Mouse (Mus musculus) neutrophil, adult 5-6 weeks (primary cell): ENCODE results near the gene Dctn3. TPM values are rescaled to one million over a fixed set of nuclear protein-coding genes. Genes with fewer than 3 reads are reported as not detected.
"Not testable (repeated sequence)": the region's sequence is repeated elsewhere in the genome, so short reads cannot be mapped to it uniquely, and the experiment has no call there.

Experiments used
- ATAC-seq: fragments of 151-379, 151-347 bp; 2 replicates; pipeline ENCODE4 v1.8.0; 2017; ENCODE audit warnings: mild to moderate bottlenecking, moderate TSS enrichment; ENCODE audit not compliant: insufficient number of reproducible peaks, poor library complexity, low FRiP score, severe bottlenecking; ENCODE audit errors: extremely low read depth
- total RNA-seq: library from RNA; stranded (forward); fragments of 200-1000 nt; gene quantifications from 2 replicates; pipeline ENCODE4 v1.2.3, GENCODE M21; 2017

Dctn3 gene
- total RNA-seq: 52.5 and 75.5 TPM in 2 replicates

GRCm38 (mm10) chr4:41722918-41723351 is at the start of gene Dctn3:
TSS of gene Dctn3 (minus strand) at chr4:41723170.
- ATAC-seq: peak; percentile 96

GRCm38 (mm10) chr4:41767301-41767700 is 44.3 kb upstream of the Dctn3 start:
- ATAC-seq: not testable (repeated sequence)

DNA sequence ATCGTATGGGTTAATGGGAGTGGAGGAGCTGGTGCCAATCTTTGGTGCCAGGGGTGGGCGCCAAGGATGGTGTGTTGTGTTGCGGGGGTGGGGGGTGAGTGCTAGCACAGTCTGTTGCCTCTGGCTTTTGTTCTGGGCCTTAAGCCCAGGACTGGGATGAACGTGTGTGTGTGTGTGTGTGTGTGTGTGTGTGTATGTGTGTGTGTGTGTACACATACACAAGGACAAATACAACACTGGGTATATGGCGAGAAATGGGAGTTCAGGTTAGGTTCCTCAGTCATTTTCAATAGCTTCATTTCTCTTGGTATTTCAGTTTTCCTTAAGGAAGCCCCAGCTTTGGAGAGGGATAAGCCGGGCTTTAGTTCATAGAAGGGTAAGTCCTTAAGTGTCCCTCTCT is 40.2 kb upstream of the Dctn3 start:
- not testable (repeated sequence) for ATAC-seq

DNA sequence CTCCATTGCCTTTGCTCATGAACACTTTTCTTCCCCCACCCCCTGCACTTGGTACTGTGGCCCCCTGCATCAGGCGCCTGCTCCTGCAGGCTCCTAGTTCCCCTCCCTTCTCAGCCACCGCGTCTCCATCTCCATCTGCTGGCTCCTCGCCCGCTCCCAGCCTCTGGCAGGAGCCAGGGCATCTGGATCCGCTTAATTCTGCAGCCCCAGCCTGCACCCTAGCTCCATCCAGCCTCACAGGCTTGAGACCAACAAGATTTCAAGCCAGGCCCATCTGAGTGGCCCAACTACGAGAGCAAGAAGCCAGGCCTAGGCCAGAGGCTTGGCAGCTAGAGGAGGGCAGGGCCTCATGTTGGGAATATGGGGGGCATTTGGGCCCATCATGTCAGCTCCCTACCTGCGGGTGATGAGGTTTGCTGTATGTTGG is 39.7 kb upstream of the Dctn3 start:
- not testable (repeated sequence) for ATAC-seq

- no peak for ATAC-seq
These were observed 39.2 kb upstream of the Dctn3 start for GRCm38 (mm10) chr4:41762099-41762687.

DNA sequence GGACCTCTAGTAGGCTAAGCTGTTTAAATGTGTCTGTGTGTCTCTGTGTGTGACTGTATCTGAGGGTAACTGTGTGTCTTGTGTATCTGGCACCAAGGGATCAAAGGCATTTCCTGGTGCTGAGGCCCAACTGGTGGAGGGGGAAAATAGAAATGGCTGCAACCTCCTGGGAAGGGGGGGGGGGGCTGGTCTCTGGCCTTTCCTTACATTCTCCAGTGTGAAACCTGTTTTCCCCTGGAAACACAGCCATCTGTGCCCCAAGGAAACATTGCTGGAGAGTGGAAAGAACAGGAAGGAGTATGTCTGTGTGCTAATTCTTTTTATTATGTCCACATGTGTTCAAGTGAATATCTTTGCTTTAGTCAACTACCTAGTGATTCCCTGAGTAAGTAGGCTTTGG is 38.7 kb upstream of the Dctn3 start:
- ATAC-seq: no peak

DNA sequence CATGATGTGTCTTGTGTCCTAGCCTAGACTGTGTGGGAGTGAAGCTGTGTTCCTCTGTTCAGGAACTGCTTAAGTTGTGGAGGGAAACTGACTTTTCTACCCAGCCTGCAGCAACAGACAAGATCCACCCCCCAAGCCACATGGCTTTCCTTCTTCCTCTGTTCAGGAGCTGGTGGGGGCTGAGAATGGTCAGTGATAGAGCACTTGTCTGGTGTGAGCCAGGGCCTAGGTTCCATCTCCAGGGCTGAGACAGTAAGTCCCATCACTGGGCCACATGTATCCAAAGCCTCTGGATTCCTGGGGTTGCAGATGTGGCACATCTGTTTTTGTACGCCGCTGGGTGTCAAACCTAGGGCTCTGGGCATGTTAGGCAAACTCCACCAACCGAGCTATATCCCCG is 37.9 kb upstream of the Dctn3 start:
- ATAC-seq: no peak

DNA sequence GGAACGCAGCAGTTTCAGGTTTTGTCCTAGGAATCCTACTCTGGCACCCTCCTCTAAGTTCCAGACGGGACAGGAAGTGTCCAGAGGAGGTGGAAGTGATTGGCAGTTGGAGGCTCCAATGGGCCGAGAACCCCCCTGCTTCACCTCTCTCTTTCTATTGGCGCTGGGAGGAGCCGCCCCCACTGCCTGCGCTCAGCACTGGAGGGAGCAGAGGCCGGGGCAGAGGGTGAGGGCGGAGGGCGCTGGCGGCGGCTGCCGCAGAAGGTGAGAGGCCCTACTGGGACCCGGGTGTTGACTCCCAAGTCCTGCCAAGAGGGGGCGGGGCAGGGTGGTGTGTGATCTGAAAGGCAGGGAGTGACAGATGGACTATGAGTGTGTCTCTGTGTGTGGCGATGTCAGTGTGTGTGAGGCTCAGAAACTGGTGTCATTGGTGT is 37.3 kb upstream of the Dctn3 start:
- ATAC-seq: no peak

GRCm38 (mm10) chr4:41759656-41760287 is 36.8 kb upstream of the Dctn3 start:
- ATAC-seq: no peak

DNA sequence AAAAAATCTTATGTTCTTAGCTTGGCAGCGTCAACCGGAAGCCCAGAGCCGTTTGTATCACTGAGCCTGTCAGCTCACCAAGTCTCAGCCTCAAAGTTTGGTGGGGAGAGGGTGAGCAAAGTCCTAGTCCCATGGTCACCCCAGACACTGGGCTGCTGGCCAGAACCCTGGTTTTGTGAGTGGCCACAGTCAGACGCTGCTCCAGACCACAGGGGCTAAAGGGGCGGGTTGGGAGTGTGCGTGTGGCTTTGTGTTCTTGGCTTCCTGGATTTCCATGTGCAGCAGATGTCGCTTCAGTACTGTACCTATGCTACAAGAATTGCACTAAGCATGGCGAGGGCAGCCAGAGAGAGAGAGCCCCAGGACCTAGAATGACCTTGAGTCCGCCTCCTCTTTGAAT is 36.2 kb upstream of the Dctn3 start:
- no peak for ATAC-seq

GRCm38 (mm10) chr4:41758701-41759100 is 35.7 kb upstream of the Dctn3 start:
- no peak for ATAC-seq

GRCm38 (mm10) chr4:41758021-41758420 is 35.1 kb upstream of the Dctn3 start:
- no peak for ATAC-seq

- no peak for ATAC-seq
These were observed 34.4 kb upstream of the Dctn3 start for GRCm38 (mm10) chr4:41757321-41757720.

GRCm38 (mm10) chr4:41756440-41756839 is 33.5 kb upstream of the Dctn3 start:
- no peak for ATAC-seq

- peak; percentile 75 for ATAC-seq
These were observed 32.7 kb upstream of the Dctn3 start, which contains the start of gene Sigmar1 for GRCm38 (mm10) chr4:41755338-41756305. TSS of gene Sigmar1 (minus strand) at chr4:41756157.

- peak; percentile 30 for ATAC-seq
These were observed 31.9 kb upstream of the Dctn3 start, which contains the start of gene Galt for GRCm38 (mm10) chr4:41754797-41755337. TSS of gene Galt (plus strand) at chr4:41755228.

- ATAC-seq: no peak
These were observed 22.1 kb upstream of the Dctn3 start for GRCm38 (mm10) chr4:41745021-41745420.

DNA sequence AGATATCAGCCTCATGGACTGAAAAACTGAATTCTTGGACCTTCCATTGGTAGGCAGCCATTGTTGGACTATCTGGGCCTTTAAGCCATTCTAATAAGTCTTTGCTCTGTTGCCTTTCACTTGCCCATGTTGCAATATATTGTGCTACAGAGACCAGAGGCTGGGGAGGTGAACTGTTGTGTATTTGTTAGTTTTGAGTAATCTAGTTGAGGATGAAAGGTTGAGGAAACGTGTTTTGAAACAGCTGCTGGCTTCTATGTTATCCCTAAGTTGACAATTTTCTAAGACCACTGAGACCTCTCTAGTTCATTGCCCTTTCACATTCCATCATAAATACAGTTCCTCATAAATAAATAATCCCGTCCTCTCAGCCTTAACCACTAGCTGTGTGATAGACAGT is 21.2 kb upstream of the Dctn3 start:
- no peak for ATAC-seq

DNA sequence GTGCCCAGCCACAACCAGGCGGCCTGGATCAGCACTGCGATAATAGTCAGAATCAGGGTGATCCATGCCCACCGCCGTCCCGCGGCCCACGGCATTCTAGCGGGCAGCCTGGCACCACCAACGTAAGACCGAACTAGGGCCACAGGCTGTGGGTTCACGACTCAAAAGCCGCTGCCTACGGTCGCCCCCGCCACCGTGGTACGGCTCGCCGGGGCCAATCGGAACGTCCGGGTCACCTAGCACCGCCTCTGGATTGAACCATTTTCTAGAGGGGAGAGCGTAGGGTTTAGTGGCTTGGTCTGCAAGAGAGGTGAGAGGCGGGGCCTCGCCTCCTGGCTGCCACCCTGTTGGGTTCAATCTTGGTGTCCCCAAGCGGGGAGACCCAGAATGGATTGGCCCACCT is 18.2 kb upstream of the Dctn3 start:
- ATAC-seq: peak; percentile 89
